Mouse (Mus musculus): Measurements from ENCODE around the gene Mcur1.

The Mcur1 gene

GRCm38 (mm10) chr13:43525363-43526134, 34.4 kb downstream of the Mcur1 start:
- DNase-seq (ENCODE audit: low read depth): no peak

GRCm38 (mm10) chr13:43524491-43525362, 35.3 kb downstream of the Mcur1 start:
- no peak for DNase-seq (ENCODE audit: low read depth)

GRCm38 (mm10) chr13:43523906-43524480, 36.0 kb downstream of the Mcur1 start:
- no peak for DNase-seq (ENCODE audit: low read depth)

GRCm38 (mm10) chr13:43521940-43522339, 38.1 kb downstream of the Mcur1 start:
- no peak for DNase-seq (ENCODE audit: low read depth)

DNA sequence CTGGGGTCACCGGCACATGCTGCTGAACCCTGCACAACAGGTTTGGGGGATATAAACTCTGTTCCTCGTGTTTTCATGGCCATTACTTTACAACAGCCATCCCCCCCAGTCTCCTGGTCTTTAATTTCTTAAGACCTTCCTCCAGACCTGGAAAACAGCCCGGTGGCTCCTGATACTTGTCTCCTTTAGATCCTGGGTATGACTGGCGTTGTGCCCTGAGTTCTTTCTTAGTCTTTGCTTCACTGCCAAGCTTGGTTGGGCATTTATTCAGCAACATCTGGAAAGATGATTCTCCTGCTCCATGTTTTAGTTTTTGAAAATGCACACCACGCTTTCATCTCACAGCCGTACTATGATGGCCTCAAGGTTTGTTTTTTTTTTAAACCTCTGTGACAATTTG, 40.7 kb downstream of the Mcur1 start:
- no peak for DNase-seq (ENCODE audit: low read depth)

- no peak for DNase-seq (ENCODE audit: low read depth)
Measured at GRCm38 (mm10) chr13:43517371-43517770, 42.6 kb downstream of the Mcur1 start.

- DNase-seq (ENCODE audit: low read depth): no peak
Measured at GRCm38 (mm10) chr13:43516931-43517330, 43.1 kb downstream of the Mcur1 start.

- DNase-seq (ENCODE audit: low read depth): no peak
Measured at GRCm38 (mm10) chr13:43516119-43516518, 43.9 kb downstream of the Mcur1 start.

GRCm38 (mm10) chr13:43514950-43515358, 45.0 kb downstream of the Mcur1 start:
- no peak for DNase-seq (ENCODE audit: low read depth)

DNA sequence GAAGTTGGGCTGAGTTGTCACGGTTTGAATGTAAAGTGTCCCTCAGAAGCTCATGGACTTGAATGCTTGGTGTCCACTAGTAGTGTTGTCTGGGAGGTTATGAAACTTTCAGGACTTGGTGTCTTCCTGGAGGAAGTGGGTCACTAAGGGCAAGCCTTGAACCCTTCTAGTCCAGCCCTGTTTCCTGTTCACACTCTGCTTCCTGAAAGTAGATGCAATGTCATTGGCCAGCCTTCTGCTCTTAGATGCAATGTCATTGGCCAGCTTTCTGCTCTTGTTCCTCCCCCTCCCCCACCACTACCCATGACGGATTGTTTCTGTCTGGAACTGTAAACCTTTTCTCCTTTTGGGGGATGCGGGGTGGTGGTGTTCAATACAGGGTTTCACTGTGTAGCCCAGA, 47.3 kb downstream of the Mcur1 start:
- no peak for DNase-seq (ENCODE audit: low read depth)

DNA sequence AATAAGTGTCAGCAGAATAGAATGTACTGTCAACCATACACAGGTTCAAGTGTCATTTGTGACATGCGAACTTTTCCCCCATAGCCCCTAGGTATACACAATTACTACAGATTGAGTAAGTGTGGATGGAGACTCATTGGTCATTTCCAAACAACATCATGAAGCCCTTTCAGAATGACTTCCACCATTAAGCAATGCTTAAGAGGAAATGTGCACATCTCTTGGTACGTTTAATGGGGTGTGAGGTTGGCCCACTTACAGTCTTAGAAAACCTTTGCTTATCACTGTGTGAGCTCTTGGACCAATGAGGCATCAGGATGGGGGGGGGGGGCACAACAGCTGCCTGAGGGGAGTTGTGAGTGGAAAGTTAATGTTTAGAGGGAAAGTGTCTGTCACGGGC, 54.2 kb downstream of the Mcur1 start:
- no peak for DNase-seq (ENCODE audit: low read depth)

DNA sequence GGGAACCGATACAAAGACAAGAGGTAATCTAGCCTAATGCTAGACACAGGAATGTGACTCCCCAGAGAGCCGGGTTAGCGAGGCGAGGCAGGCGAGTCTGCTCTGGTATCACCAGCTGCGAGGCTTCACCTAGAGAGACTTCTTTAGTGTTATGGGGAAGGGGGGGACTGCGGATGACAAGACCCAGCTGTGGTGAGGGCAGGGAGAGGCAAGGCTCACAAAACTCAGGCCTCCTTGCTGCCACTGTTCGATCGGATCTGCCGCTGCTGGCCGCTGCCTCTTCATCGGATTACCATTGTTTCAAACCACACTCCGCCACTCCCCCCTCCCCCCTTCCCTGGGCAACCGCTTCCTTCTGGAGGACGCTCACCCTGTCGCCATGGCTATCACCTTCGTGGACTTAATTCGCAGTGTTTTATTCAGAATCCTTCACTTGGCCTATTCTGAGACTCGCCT, 56.6 kb downstream of the Mcur1 start:
- no peak for DNase-seq (ENCODE audit: low read depth)

- DNase-seq (ENCODE audit: low read depth): no peak
Measured at GRCm38 (mm10) chr13:43501601-43502000, 58.4 kb downstream of the Mcur1 start.

GRCm38 (mm10) chr13:43500483-43500850, 59.5 kb downstream of the Mcur1 start:
- DNase-seq (ENCODE audit: low read depth): no peak

GRCm38 (mm10) chr13:43499731-43500482, 60.1 kb downstream of the Mcur1 start:
- no peak for DNase-seq (ENCODE audit: low read depth)

GRCm38 (mm10) chr13:43498849-43499248, 61.1 kb downstream of the Mcur1 start:
- no peak for DNase-seq (ENCODE audit: low read depth)

GRCm38 (mm10) chr13:43497769-43498168, 62.2 kb downstream of the Mcur1 start:
- no peak for DNase-seq (ENCODE audit: low read depth)

GRCm38 (mm10) chr13:43496660-43497059, 63.3 kb downstream of the Mcur1 start:
- DNase-seq (ENCODE audit: low read depth): no peak

DNA sequence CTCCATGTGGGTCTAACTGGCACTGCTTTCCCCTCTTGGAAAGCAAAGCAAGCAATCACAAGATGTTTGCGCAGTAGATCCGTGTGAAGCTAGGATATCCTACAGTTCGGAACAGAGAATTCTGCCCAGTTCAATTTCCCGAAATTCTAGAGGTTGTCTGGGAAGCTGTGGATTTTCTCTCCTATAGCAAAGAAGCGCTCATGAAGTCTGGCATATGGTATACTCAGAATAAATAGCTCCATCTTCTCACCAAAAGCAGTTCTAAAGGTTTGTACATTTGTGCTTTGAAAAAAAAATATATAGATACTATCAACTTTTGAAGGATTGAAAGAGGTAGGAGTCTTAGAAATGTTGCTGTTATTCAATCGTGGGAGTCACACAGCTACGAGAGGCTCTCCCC, 64.3 kb downstream of the Mcur1 start:
- no peak for DNase-seq (ENCODE audit: low read depth)

- no peak for DNase-seq (ENCODE audit: low read depth)
Measured at GRCm38 (mm10) chr13:43493725-43494124, 66.3 kb downstream of the Mcur1 start.

DNA sequence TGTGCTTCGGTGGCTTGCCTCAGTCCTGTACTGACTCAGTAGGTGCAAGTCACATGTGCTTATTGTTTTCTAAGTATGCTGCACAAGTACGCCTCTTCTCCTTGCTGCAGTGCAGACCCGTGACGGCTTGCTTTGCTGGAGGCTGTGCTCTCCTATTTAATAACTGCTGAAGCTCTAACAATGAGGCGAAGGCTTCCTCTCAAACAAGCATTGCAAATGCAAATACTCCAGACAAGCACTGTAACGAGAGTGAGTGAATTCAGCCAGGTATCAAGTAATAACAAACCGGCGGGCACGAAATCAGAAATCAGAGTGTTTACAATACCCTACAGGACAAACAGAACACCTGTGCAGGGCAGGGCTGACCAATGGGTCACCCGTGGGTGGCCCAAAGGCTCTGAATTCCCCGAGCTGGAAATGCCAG, 66.9 kb downstream of the Mcur1 start:
- no peak for DNase-seq (ENCODE audit: low read depth)

Measured in c-Kit-positive CD71-negative TER-119-negative erythroid progenitor cells, embryonic 14.5 days (primary cell).